Mouse (Mus musculus) cerebellum, postnatal 10 days (tissue): ENCODE measurements around the gene Lipe.

Source experiments
- DNase-seq, 2 experiments: peaks; one replicate each; pipeline ENCODE4 v3.0.0; 2021; ENCODE audit warnings: mixed read lengths in 2 of 2

The Lipe gene

GRCm38 (mm10) chr7:25384818-25385217 lies 13.7 kb downstream of the Lipe start:
- DNase-seq = no peak

GRCm38 (mm10) chr7:25384318-25384717 lies 14.2 kb downstream of the Lipe start:
- no peak for DNase-seq

GRCm38 (mm10) chr7:25383891-25384290 lies 14.6 kb downstream of the Lipe start:
- peak; percentile 72 to 77 for DNase-seq

- DNase-seq = peak in 1 of 2 experiments; percentile 52
These were observed 15.1 kb downstream of the Lipe start for GRCm38 (mm10) chr7:25383385-25383784.

GRCm38 (mm10) chr7:25382541-25382940 lies 16.0 kb downstream of the Lipe start:
- no peak for DNase-seq

- DNase-seq = no peak
These were observed 17.2 kb downstream of the Lipe start for GRCm38 (mm10) chr7:25381284-25381680.

GRCm38 (mm10) chr7:25380392-25381283 lies 17.9 kb downstream of the Lipe start:
- DNase-seq = no peak

- DNase-seq = peak; percentile 80 to 85
These were observed 18.8 kb downstream of the Lipe start for GRCm38 (mm10) chr7:25379551-25380351.

- no peak for DNase-seq
These were observed 20.1 kb downstream of the Lipe start for GRCm38 (mm10) chr7:25378181-25379100.

GRCm38 (mm10) chr7:25377100-25377700 lies 21.3 kb downstream of the Lipe start:
- DNase-seq = no peak

- DNase-seq = peak; percentile 92
These were observed 22.0 kb downstream of the Lipe start for GRCm38 (mm10) chr7:25376556-25376955.

GRCm38 (mm10) chr7:25372441-25372840 lies 26.1 kb downstream of the Lipe start:
- DNase-seq = no peak

- DNase-seq = peak; percentile 81
These were observed 29.3 kb downstream of the Lipe start, which contains the start of gene Cnfn for GRCm38 (mm10) chr7:25369058-25369749. Cnfn (minus strand) TSS chr7:25369724.

- DNase-seq = peak; percentile 85 to 88
These were observed 30.2 kb downstream of the Lipe start for GRCm38 (mm10) chr7:25368333-25368732.

- DNase-seq = peak; percentile 78 to 81
These were observed 30.7 kb downstream of the Lipe start for GRCm38 (mm10) chr7:25367632-25368293.

- peak in 1 of 2 experiments; percentile 50 for DNase-seq
These were observed 32.4 kb downstream of the Lipe start for GRCm38 (mm10) chr7:25365937-25366625.

- no peak for DNase-seq
These were observed 34.9 kb downstream of the Lipe start for GRCm38 (mm10) chr7:25363632-25364031.

- peak; percentile 70 to 75 for DNase-seq
These were observed 35.4 kb downstream of the Lipe start for GRCm38 (mm10) chr7:25363151-25363550.

- peak; percentile 63 to 70 for DNase-seq
These were observed 39.7 kb downstream of the Lipe start for GRCm38 (mm10) chr7:25358721-25359206.

GRCm38 (mm10) chr7:25348861-25349260 lies 49.6 kb downstream of the Lipe start:
- DNase-seq = no peak
